Comparison of ENCODE assay signal across 30 mouse cellular contexts in the genomic region with DNA sequence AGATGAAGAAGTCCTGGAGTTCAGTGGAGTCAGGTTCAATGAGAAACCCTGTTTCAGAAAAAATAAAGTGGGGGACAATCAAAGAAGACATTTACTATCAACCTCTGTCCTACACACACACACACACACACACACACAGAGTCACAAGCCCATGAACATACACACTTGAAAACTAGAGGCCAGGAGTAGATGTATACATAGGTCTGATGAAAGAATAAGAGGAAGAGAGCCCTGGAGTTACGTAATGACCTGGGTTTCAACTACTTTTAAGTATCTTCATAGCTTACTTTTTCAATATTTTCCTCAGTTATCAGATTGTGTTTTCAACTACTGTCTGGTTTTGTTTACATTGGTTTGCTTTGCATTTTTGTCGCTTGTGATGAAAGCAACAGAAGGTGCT. TPM values are rescaled to one million over a fixed set of nuclear protein-coding genes. Genes with fewer than 3 reads are reported as not detected.
"Had no signal": no experiment of that assay in that cellular context is flagged by ENCODE, and none has a peak within 500 bp of the region (broad histone marks: within the 10 kb centered on the region; RNA-seq: fewer than 3 reads in every experiment).

No protein-coding gene starts in this region.

- H3K36me3 ChIP-seq: heart, embryonic 10.5 days; heart, embryonic 12.5 days; hindbrain, embryonic 13.5 days; hindbrain, embryonic 15.5 days; kidney, embryonic 15.5 days; limb, embryonic 13.5 days; limb, embryonic 15.5 days; liver, embryonic 13.5 days had no signal

- ATAC-seq: hindbrain, postnatal 0 days; intestine, embryonic 16.5 days had no signal

- H3K27ac ChIP-seq: heart, embryonic 10.5 days; hindbrain, embryonic 13.5 days; hindbrain, embryonic 15.5 days; hindbrain, postnatal 0 days; kidney, embryonic 15.5 days; kidney, postnatal 0 days; limb, embryonic 13.5 days; limb, embryonic 15.5 days; liver, embryonic 13.5 days had no signal

- H3K4me1 ChIP-seq: heart, embryonic 10.5 days; hindbrain, embryonic 13.5 days; hindbrain, embryonic 15.5 days; kidney, embryonic 15.5 days; limb, embryonic 13.5 days; limb, embryonic 15.5 days; liver, embryonic 13.5 days had no signal

- H3K9me3 ChIP-seq: heart, embryonic 10.5 days; hindbrain, embryonic 13.5 days; hindbrain, embryonic 15.5 days; kidney, embryonic 15.5 days; limb, embryonic 13.5 days; limb, embryonic 15.5 days; liver, embryonic 13.5 days had no signal

- H3K4me2 ChIP-seq: heart, embryonic 12.5 days; hindbrain, embryonic 13.5 days; hindbrain, embryonic 15.5 days; kidney, embryonic 15.5 days; limb, embryonic 13.5 days; limb, embryonic 15.5 days; liver, embryonic 11.5 days; liver, embryonic 13.5 days had no signal

- H3K4me3 ChIP-seq: heart, embryonic 10.5 days; heart, embryonic 12.5 days; hindbrain, embryonic 13.5 days; hindbrain, embryonic 15.5 days; kidney, embryonic 15.5 days; limb, embryonic 13.5 days; limb, embryonic 15.5 days; liver, embryonic 13.5 days had no signal

- H3K9ac ChIP-seq: heart, embryonic 12.5 days; hindbrain, embryonic 13.5 days; hindbrain, embryonic 15.5 days; kidney, embryonic 15.5 days; limb, embryonic 13.5 days; limb, embryonic 15.5 days; liver, embryonic 13.5 days had no signal

- DNase-seq: gastrocnemius, postnatal 14 days; gastrocnemius, postnatal 36 days; heart, adult 18-20 months; heart, postnatal 10 days; heart, postnatal 36 days; kidney, adult 11 months; kidney, adult 9 months; kidney, postnatal 14 days; layer of hippocampus, adult 9-11 months; layer of hippocampus, postnatal 36 days; left cerebral cortex, postnatal 4 days; liver, embryonic 13.5 days had no signal

- H3K27me3 ChIP-seq: heart, embryonic 12.5 days; hindbrain, embryonic 13.5 days; hindbrain, embryonic 15.5 days; kidney, embryonic 15.5 days; limb, embryonic 13.5 days; limb, embryonic 15.5 days; liver, embryonic 13.5 days had no signal

RNA-seq across cellular contexts. Expression of gene Arhgef38, which starts 54.0 kb away (rescaled TPM):
- total RNA-seq: gastrocnemius, adult 18-20 months; gastrocnemius, adult 8-10 months; gastrocnemius, postnatal 14 days; gastrocnemius, postnatal 36 days; heart, postnatal 10 days; heart, postnatal 36 days; hematopoietic stem cell, adult 5-6 weeks; layer of hippocampus, adult 18-20 months; layer of hippocampus, postnatal 14 days; layer of hippocampus, postnatal 36 days had no signal
- polyA plus RNA-seq: frontal cortex, adult 2 months; heart, embryonic 10.5 days; heart, embryonic 12.5 days; hindbrain, embryonic 15.5 days; limb, embryonic 11.5 days; limb, embryonic 15.5 days; liver, embryonic 11.5 days; liver, embryonic 13.5 days had no signal
